Mouse (Mus musculus) lung, postnatal 0 days (tissue): ENCODE measurements around the gene Gm10392.
A peak's percentile ranks its signal among the peaks of the same experiment; 100 is the strongest.

Source experiments
- CTCF ChIP-seq: IDR thresholded peaks from 2 replicates; pipeline ENCODE4 v1.5.1; 2016; ENCODE audit warnings: antibody characterized with exemption, mild to moderate bottlenecking
- EP300 ChIP-seq: IDR thresholded peaks from 2 replicates; pipeline ENCODE4 v1.6.1; 2016; ENCODE audit warnings: antibody characterized with exemption, mild to moderate bottlenecking, control low read depth

GRCm38 (mm10) chr11:77467784-77468183 lies 51.2 kb downstream of the Gm10392 start:
- TF ChIP-seq CTCF (peak; percentile 95), EP300 (no peak)
